Mouse (Mus musculus): ENCODE measurements at regions not wholly inside any gene's neighbourhood (a gene's known extent, or its start where the extent isn't known, plus 50 kb on each side); places are given as distances from the start of the nearest gene placed in this dataset.

GRCm38 (mm10) chr19:30435054-30435738 is 114.3 kb downstream of the Dkk1 start:
- Histone ChIP-seq H3K27ac (no peak overlapping the region), H3K4me2 (no peak overlapping the region), H3K9ac (no peak overlapping the region), H3K36me3 (no peaks in the 10 kb centered on the region), H3K27me3 (no peaks in the 10 kb centered on the region), H3K9me3 (no peaks in the 10 kb centered on the region), H3K4me1 (no peaks in the 10 kb centered on the region), H3K4me3 (no peak overlapping the region)
- no peak for ATAC-seq (ENCODE audit: borderline replicate concordance, extremely low read depth, low FRiP score, low TSS enrichment)
- 63% methylated on average over 12 of the region's 12 CpGs for WGBS

- Histone ChIP-seq H3K4me3 (no peak overlapping the region), H3K9me3 (no peaks in the 10 kb centered on the region), H3K4me1 (no peaks in the 10 kb centered on the region), H3K27ac (no peak overlapping the region), H3K9ac (no peak overlapping the region), H3K27me3 (no peaks in the 10 kb centered on the region), H3K36me3 (no peaks in the 10 kb centered on the region), H3K4me2 (no peak overlapping the region)
- WGBS, result 70% methylated on average over 13 of the region's 13 CpGs
- ATAC-seq (ENCODE audit: borderline replicate concordance, extremely low read depth, low FRiP score, low TSS enrichment), result no peak
These were observed 98.5 kb downstream of the Dkk1 start for GRCm38 (mm10) chr19:30450869-30451542.

- Histone ChIP-seq H3K4me3 (no peak overlapping the region), H3K4me2 (no peak overlapping the region), H3K27me3 (no peaks in the 10 kb centered on the region), H3K9ac (no peak overlapping the region), H3K27ac (no peak overlapping the region), H3K9me3 (no peaks in the 10 kb centered on the region), H3K36me3 (no peaks in the 10 kb centered on the region), H3K4me1 (no peaks in the 10 kb centered on the region)
- 59% methylated on average over 8 of the region's 8 CpGs for WGBS
- no peak for ATAC-seq (ENCODE audit: borderline replicate concordance, extremely low read depth, low FRiP score, low TSS enrichment)
These were observed 97.9 kb downstream of the Dkk1 start for GRCm38 (mm10) chr19:30451543-30451920.

GRCm38 (mm10) chr19:30452671-30453070 is 96.8 kb downstream of the Dkk1 start:
- no peak overlapping the region for H3K27ac ChIP-seq
- 75% methylated on average over 11 of the region's 11 CpGs for WGBS
- no peaks in the 10 kb centered on the region for H3K4me1 ChIP-seq
- H3K36me3 ChIP-seq, result no peaks in the 10 kb centered on the region
- no peaks in the 10 kb centered on the region for H3K27me3 ChIP-seq
- no peak overlapping the region for H3K9ac ChIP-seq
- H3K9me3 ChIP-seq, result no peaks in the 10 kb centered on the region
- H3K4me2 ChIP-seq, result no peak overlapping the region
- no peak for ATAC-seq (ENCODE audit: borderline replicate concordance, extremely low read depth, low FRiP score, low TSS enrichment)
- H3K4me3 ChIP-seq, result no peak overlapping the region

- WGBS, result 46% methylated on average over 4 of the region's 4 CpGs
- ATAC-seq (ENCODE audit: borderline replicate concordance, extremely low read depth, low FRiP score, low TSS enrichment), result no peak
- no peaks in the 10 kb centered on the region for H3K4me1 ChIP-seq
These were observed 66.0 kb downstream of the Dkk1 start for GRCm38 (mm10) chr19:30483436-30483835.

GRCm38 (mm10) chr19:30489786-30490185 is 59.7 kb downstream of the Dkk1 start:
- no peak overlapping the region for H3K4me3 ChIP-seq
- 64% methylated on average over 3 of the region's 3 CpGs for WGBS
- H3K4me1 ChIP-seq, result no peaks in the 10 kb centered on the region
- no peaks in the 10 kb centered on the region for H3K9me3 ChIP-seq
- H3K36me3 ChIP-seq, result no peaks in the 10 kb centered on the region
- no peaks in the 10 kb centered on the region for H3K27me3 ChIP-seq
- no peak for ATAC-seq (ENCODE audit: borderline replicate concordance, extremely low read depth, low FRiP score, low TSS enrichment)
- no peak overlapping the region for H3K9ac ChIP-seq
- H3K4me2 ChIP-seq, result no peak overlapping the region
- no peak overlapping the region for H3K27ac ChIP-seq

More at GRCm38 (mm10) chr19:30483436-30483835, 66.0 kb downstream of the Dkk1 start:
- H3K9ac ChIP-seq, result no peak overlapping the region
- no peaks in the 10 kb centered on the region for H3K9me3 ChIP-seq
- H3K4me2 ChIP-seq, result no peak overlapping the region
- no peaks in the 10 kb centered on the region for H3K27me3 ChIP-seq
- H3K4me3 ChIP-seq, result no peak overlapping the region
- no peak overlapping the region for H3K27ac ChIP-seq
- H3K36me3 ChIP-seq, result no peaks in the 10 kb centered on the region

GRCm38 (mm10) chr19:30490916-30491315 is 58.5 kb downstream of the Dkk1 start:
- Histone ChIP-seq H3K27me3 (no peaks in the 10 kb centered on the region), H3K4me2 (no peak overlapping the region), H3K4me3 (no peak overlapping the region), H3K9me3 (no peaks in the 10 kb centered on the region), H3K36me3 (no peaks in the 10 kb centered on the region), H3K4me1 (no peaks in the 10 kb centered on the region), H3K9ac (no peak overlapping the region), H3K27ac (no peak overlapping the region)
- no peak for ATAC-seq (ENCODE audit: borderline replicate concordance, extremely low read depth, low FRiP score, low TSS enrichment)
- WGBS, result 37% methylated on average over 9 of the region's 9 CpGs
